Mouse (Mus musculus): ENCODE data around the gene Ccdc78.
"Not testable (repeated sequence)": the region's sequence is repeated elsewhere in the genome, so short reads cannot be mapped to it uniquely, and the experiment has no call there.

The Ccdc78 gene

GRCm38 (mm10) chr17:25786280-25786679 is at the start of gene Ccdc78:
Gene Ccdc78, plus strand, starts transcription at chr17:25786580.
- DNase-seq = peak in 1 of 2 experiments; percentile 11

GRCm38 (mm10) chr17:25738861-25739260 is 47.5 kb upstream of the Ccdc78 start:
- no peak for DNase-seq

DNA sequence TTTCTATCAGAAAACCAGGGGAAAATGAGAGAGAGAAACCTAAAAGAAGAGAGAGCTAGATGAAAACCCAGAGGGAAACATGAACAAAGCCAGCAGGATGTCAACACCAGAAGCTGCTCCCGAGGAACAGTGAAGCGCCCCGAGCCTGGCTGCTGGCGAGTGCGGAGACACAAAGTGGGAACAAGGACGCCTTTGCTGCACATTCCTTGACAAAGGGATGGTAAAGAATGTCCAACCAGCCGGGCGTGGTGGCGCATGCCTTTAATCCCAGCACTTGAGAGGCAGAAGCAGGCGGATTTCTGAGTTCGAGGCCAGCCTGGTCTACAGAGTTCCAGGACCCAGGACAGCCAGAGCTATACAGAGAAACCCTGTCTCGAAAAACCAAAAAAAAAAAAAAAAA is 44.9 kb upstream of the Ccdc78 start:
- DNase-seq = not testable (repeated sequence)

GRCm38 (mm10) chr17:25743831-25744230 is 42.5 kb upstream of the Ccdc78 start:
- no peak for DNase-seq

DNA sequence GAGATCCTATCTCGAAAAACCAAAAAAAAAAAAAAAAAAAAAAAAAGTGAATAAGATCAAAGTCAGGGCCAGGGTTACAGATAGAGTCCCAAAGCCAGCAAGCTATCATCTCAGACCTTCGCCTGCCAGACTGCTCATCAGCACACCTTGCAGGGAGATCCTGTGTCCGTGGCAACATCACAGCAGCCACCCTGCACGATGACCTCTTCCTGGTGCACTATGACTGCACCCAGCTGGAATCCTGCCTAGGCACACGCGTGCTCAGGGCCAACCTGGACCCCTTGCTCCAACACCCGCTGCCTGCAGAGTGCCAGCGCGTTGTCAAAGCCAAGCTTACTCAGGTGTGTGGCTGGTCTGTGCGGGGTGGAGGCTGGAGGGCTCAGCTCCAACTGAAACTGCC is 42.1 kb upstream of the Ccdc78 start:
- no peak for DNase-seq

DNA sequence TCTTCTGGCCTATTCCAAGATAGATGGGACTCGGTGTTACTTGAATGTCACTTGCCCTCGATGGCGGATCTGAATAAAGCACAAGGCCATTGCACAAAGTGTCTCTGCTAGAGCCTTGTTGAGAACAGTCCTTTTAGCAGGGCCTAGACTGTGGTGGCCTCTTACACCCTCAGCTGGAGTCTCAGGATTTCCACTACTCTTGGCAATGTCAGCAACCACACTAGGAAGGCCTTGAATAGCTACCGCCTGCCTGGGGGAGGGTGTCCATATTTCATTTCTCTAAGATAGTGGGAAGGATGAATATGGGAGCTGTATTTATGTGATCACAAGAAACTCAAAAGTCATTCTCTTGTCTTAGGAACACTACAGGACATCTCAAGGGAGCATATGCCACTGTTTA is 38.1 kb upstream of the Ccdc78 start:
- no peak for DNase-seq

GRCm38 (mm10) chr17:25749314-25749713 is 37.1 kb upstream of the Ccdc78 start:
- DNase-seq = no peak

GRCm38 (mm10) chr17:25751446-25751845 is 34.9 kb upstream of the Ccdc78 start:
- no peak for DNase-seq

DNA sequence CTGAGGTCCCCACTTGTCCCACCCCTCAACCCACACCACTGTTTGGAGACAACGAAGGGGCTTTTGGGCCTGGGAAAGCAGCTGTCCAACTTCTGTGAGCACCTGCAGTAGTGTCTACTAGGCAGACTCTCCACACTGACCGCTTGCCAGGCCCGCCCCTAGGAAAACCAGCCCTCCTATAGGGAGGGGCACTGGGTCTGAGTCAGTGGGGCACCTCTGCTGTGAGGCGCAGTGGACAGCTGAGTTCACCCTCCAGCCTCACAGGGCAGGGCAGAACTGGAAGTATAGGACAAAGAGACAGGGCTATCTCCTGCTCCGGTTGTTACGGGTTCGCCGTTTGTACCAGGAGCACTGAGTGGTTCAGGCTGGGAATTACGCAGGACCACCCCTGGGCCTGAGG is 32.1 kb upstream of the Ccdc78 start, which contains the start of gene Msln:
Gene Msln (minus strand): TSS at position 138 of the 400 bp plus-strand sequence.
- no peak for DNase-seq

DNA sequence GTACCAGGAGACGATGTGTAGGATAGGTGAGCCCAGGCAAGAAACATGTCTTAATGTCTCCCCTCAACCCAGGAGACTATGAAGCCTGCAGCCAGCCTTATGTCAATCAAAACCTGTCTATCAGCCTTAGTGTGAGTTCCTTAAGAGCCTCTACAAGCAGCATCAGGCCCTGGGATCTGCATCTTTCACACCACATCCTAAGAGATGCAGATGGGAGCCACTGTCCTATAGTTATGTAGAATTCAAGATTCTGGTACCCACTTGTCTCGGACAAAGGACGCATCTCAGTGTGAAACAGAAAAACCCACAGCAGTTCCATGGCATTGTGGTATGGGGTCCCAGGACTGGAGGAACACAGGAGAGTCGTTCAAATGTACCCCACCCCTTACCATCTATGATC is 31.3 kb upstream of the Ccdc78 start:
- DNase-seq = no peak

- no peak for DNase-seq
Observed at GRCm38 (mm10) chr17:25755627-25756377, 30.6 kb upstream of the Ccdc78 start.

DNA sequence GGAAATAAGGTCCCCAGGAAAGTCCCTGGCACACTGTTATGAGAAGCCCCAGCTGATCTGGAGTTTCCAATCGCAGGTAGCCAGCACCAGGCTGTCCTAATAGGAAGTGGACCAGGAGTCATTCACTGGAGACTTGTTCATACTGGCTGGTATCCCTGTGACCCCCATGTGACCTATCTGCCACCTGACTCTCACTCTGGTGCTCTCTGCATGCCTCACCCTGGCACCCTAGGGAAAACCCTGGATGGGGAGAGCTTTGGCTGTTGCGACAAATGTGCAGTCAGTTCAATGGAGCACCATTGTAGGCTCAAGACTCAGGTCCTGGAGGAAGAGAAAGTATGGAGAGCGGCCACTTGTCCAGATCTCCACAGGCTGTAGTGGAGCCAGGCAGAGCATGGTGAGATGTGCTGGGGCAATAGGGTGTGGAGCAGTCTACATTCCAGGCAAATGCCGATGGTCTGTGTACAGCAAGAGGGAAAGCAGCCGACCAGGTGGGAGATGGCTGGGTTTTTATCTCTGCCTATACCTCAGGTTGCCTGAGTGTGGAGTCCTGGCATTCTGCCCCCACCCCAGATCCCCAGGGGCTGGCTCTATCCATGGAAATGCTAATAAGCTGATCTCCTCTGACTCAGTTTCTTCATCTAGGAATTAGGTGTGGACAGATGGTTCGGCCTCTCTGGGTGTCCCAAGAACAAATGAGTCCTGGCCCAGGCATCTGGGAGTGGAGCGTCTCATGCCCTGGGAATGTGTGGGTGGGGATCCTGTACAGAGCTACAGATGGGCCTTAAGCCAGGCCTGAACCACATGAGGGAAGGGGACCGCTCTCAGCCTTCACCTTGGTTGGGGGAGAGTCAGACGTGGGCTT is 29.8 kb upstream of the Ccdc78 start:
- DNase-seq = no peak

DNA sequence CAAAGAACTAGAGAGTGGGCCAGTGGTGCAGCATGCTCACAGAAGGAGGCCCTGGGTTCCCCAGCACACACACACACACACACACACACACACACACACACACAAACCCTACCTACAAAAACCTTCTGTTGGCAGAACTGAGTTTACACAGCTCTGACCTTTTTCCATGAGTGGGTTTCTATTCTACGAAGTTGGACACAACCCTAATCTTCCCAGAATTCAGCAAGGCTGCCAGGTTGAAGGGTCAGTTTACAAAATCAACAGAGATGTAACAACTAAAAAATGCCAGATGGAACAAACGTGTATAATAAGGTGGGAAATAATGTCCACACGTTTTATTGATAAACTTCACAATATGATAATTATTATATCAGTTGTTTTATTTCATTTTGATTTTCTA is 28.7 kb upstream of the Ccdc78 start:
- no peak for DNase-seq

DNA sequence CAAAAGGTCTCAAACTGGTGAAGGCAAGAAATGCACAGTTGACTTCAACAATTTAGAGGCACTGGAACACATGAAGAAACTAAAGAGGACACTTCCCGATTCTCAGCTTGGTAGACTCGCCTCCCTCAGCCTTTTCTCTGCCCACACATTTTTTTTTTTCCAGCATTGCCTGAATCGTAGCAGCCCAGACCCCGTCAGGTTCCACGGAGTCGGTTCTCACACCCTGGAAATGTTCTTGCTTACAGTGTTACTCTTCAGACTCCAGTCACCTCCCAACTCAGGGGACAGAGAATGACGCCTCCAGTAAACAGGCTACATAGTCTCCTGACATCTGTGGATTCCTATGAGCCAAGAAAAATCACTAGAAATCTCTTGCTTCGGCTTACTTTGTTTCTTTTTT is 26.2 kb upstream of the Ccdc78 start:
- DNase-seq = no peak

DNA sequence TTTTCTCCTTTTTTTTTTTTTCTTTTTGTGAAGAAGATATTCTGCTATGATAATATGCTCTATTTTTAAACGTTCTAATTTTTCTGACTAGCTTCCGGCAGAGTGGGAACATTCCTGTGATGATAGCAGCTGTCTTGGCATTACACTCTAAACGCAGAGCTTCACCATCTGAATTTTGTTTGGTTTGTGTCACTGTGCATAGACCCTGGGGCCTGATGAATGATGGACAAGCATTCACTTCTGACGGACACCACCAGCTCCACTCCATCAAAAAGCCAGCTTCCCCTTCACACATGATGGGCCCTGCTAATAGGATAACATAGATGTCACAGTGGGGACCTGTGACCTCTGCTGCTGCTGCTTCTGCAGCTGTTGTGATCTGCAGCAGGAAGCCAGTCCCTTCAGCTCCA is 24.8 kb upstream of the Ccdc78 start:
- no peak for DNase-seq

DNA sequence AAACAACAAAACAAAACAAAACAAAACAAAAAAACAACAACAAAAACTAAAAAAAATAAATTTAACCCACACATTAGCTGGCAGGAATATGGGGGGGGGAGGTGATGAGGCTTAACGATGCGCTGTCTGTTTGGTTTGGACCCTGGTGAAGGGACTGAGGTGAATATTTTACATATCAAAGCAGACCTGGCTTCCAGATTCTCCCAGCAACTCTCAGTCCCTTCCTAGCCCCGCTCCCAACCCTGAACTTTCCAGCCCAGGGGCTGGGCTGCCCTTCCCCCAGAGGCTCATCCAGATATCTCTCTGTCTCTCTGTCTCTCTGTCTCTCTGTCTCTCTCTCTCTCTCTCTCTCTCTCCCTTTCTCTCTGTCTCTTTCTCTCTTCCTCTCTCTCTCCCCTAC is 23.8 kb upstream of the Ccdc78 start:
- DNase-seq = no peak

DNA sequence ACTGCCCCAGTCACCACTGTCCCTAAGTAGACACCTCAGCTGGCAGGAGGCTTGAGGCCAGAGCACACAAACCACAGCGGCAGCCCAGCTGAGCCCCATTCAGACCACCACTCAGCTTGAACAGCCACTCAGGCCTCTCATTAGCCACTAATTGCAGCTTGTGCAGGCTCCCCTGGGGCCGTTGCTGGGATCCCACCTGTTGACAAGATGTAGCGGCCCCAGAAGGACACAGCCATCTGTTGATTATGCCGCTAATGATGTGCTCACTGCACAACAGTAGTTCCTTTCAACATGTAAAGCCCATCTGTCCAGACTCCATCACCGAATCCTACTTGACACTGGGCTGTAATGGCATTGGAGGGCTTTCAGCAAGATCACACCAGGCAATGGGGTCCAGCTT is 20.5 kb upstream of the Ccdc78 start:
- DNase-seq = no peak

- DNase-seq = no peak
Observed at GRCm38 (mm10) chr17:25769331-25769730, 17.0 kb upstream of the Ccdc78 start.

DNA sequence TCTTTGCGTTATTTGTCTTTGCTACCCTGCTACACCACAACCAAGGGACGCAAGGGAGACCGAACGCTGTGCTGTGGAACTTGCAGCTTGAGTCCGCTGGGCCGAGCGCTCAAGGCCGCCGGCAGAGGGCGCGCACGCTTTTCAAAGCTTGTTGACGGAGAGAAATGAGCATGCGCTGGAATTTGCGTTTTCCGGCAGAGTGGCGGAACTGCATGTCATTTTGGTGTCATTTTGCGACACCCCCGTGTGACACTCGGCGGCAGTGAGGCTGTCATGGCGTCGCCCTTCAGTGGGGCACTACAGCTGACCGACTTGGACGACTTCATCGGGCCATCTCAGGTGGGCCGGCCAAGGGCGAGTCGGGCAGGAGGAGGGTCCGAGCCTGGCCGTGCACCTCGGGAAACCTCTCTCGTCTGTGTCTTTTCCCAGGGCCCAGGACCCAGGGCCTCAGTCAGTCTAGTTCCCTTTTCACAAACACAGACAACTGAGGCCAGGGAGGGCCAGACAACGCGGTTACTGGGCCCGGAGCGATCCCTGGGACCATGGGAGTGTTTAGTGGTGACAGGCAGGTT is 12.7 kb upstream of the Ccdc78 start, which contains the start of gene Narfl:
Gene Narfl (plus strand): TSS at position 228 of the 572 bp plus-strand sequence.
- DNase-seq = peak; percentile 97 to 99

- no peak for DNase-seq
Observed at GRCm38 (mm10) chr17:25775318-25776062, 10.9 kb upstream of the Ccdc78 start.

DNA sequence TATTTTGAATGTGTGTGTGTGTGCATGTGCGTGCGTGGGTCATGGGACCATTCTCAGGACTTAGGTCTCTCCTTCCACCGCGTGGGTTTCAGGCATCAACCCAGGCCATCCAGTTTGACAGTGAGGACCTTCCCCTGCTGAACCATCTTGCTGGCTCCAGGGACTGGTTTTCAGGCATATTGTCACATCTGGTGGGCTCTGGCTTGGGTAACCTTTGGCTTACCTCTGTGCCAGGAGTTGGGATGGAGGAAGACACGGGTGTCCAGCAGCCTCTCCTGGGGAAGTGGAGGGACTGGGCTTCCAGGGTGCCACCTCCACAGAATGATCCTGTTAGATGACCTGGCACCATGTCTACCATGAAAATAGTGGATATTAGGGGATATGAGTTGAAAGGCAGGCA is 8.4 kb upstream of the Ccdc78 start:
- DNase-seq = no peak

- DNase-seq = no peak
Observed at GRCm38 (mm10) chr17:25781339-25781738, 5.0 kb upstream of the Ccdc78 start.

- peak; percentile 57 to 69 for DNase-seq
Observed at GRCm38 (mm10) chr17:25783086-25783485, 3.3 kb upstream of the Ccdc78 start.
